Mouse (Mus musculus) lung, postnatal 4 days (tissue): ENCODE measurements around the gene Olfr747.
"Not testable (repeated sequence)": the region's sequence is repeated elsewhere in the genome, so short reads cannot be mapped to it uniquely, and the experiment has no call there.

ENCODE experiments used
- DNase-seq, 2 experiments: peaks; one replicate each; pipeline ENCODE4 v3.0.0; 2021

The Olfr747 gene

GRCm38 (mm10) chr14:50693106-50693505 is at the start of gene Olfr747:
Gene Olfr747 (minus strand): TSS chr14:50693206.
- no peak for DNase-seq

GRCm38 (mm10) chr14:50741584-50741983 is 48.6 kb upstream of the Olfr747 start:
- DNase-seq = no peak

GRCm38 (mm10) chr14:50740334-50740733 is 47.3 kb upstream of the Olfr747 start:
- no peak for DNase-seq

GRCm38 (mm10) chr14:50722371-50722770 is 29.4 kb upstream of the Olfr747 start:
- not testable (repeated sequence) for DNase-seq

GRCm38 (mm10) chr14:50719875-50720274 is 26.9 kb upstream of the Olfr747 start:
- DNase-seq = not testable (repeated sequence)

- no peak for DNase-seq
These were observed 14.1 kb upstream of the Olfr747 start, which contains the start of gene Olfr748 for GRCm38 (mm10) chr14:50707073-50707472. Gene Olfr748 (plus strand): TSS chr14:50707373.

- no peak for DNase-seq
These were observed 46.2 kb downstream of the Olfr747 start, which contains the start of gene Olfr746 for GRCm38 (mm10) chr14:50646783-50647182. Gene Olfr746 (plus strand): TSS chr14:50647083.

GRCm38 (mm10) chr14:50639088-50639487 is 53.9 kb downstream of the Olfr747 start, which contains the start of gene Olfr745:
Gene Olfr745 (plus strand): TSS chr14:50639388.
- DNase-seq = no peak
